Mouse (Mus musculus): ENCODE measurements around the gene Pced1a.

Gene Pced1a

DNA sequence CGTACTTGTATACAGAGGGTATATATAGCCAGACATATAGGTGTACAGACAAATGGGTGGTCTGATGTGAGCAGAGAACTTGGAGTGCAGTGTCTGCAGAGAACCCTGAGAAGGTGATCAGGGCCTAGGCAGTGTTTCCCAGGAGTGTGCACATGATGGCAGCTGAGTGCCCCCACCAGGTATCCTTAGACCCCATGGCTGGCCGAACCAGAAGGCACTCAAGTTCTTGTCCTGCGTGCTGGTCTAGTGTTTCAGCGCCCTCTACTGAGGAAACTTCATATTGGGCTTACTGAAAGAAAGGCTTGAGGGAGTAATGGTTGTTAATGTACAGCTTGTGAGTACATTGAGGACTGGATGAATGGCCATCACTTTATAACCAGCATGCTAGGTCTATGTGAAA, 8.7 kb upstream of the Pced1a start:
- peak; percentile 59 to 68 for DNase-seq

DNA sequence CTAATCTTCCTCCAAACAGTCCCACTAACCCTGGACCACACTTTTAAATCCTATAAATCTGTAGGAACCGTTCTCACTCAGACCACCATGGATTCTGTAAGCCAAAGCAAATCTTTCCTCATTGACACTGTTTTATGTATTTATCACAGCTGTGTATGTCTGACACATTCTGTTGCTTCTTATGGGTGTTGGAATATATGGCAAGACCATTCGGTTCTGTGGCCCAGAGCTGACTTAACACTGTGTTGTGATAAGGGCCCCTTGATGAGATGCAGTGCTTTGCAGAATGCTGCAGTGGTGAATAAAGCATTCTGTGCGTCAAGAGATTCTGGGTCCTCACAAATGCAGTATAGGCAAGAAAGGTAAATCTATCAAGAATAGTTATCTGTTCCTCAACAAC, 7.7 kb upstream of the Pced1a start:
- DNase-seq = no peak

DNA sequence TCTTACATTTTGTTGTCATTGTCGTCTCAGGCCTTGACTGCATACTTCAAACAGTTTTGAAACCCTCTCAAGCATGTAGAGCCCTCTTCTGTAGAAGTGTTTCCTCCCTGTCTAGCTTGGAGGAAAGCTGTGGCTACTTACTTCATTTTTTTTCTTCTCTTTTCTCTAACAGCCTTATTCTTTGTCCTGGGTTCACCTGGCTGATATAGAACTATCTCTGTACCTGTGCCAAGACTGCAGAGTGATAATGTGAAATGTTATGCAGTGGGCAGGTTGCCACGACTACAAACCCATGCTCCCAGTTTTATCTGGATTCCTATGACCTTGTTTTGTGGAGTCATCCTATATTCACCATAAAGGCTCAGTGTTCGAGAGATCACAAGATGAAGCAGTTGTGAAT, 6.0 kb upstream of the Pced1a start:
- no peak for DNase-seq

DNA sequence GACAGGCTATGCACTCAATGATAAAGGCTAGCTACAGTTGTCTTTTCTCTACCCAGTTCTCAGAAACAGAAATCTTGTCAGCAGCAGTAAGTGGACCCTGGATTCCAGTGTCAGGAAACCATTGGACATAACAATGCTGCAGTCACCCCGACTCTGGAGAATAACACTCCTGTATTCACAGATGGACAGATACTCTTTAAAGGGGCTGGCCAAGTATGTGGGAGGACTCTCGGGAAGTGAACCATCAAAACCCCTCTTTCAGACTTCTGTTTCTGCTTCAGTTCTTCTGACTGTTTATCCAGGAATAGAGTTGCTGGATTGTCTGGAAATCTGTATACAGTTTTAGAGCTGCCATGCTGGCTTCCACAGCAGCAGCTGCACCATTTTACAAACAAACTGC, 5.3 kb upstream of the Pced1a start:
- no peak for DNase-seq

DNA sequence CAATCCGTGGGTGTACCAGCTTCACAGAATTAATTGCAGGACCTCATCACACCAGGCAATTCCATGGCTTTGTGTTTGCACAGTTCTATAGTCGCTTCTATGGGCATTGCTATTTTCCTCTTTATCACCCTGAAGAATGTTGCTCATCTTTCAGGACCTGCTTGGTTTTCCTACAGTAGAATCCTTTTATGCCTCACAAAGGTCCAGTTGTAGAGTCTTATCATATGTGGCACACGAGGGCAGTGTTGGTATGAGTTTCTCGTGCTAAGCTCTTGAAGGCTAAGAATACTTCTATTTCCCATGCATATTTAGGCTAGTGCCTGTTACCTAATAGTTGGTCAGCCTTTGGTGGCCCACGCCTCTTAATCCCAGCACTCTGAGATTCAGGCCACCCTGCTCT, 611 bp upstream of the Pced1a start:
- peak in 1 of 2 experiments; percentile 20 for DNase-seq

DNA sequence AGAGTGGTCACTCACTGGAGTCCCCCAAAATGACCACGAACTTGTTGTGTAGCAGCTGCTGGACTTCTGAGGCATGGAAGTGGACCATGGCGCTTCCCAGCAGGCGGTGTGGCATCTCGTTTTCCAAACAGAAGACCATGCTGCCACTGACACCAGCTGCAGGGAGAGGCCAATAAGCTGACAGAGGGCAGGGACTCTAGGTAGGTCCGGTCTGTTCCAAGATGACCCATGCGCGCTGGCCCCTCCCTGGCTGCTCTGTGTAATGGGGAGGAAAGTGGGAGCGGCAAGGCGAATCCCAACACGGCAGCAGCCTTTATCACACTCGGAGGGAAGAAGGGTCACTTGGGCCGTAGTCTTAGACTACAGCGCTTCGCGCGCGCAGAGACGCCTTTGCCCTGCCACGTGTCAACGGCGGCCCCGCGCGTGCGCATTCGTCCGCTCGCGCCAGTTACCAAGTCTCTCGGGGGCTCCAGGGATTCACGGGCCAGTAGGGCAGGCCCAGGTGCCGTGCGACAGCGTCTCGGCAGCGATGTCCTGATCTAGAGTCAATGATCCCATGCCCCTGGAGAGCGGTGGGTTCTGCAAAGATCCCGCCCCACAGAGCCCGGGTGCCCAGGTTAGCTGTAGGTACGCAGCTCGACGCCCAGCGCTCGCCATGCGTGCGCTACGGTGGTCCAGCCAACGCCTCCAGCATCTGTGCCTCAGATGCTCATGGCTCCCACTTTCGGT, 940 bp downstream of the Pced1a start:
- DNase-seq = peak; percentile 76 to 87

DNA sequence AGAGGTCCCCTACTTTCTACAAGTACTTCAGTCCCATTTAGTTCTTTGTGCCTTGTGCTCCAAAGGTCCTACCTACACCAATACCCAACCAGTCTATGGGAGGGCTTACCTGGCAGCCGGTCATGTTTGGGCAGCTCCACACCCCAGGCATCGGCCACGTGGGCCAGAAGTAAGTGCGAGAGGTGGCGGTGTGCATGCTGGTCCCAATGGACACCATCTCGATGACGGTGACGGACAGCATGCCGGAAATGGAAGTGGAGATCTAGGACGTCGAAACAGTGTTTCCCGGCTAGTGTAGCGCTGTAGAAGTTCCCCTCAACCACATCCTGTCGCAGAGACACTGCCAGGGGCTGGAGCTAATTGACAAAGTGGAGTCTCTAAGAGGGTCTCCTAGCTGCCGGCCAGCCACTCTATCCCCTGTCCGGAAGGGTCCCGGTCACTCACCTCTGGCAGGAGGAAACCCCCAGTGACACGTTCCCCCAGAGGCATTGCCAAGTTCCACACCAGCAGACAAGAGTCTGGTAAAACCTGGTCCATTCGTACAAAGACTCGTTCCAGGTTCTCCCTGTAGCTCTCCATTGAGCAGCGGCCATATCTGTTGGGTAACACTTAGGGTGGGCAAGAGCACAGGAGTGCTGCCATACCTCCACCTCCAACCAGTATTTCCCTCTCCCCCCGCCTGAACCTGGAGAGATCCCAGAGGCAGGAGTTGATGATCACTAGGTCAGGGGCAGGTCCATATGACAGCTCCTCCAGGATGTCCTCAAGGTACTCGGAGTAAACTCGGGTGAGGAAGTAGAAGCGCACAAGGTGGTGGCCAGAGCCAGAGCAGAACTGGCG, 2.5 kb downstream of the Pced1a start:
- no peak for DNase-seq

DNA sequence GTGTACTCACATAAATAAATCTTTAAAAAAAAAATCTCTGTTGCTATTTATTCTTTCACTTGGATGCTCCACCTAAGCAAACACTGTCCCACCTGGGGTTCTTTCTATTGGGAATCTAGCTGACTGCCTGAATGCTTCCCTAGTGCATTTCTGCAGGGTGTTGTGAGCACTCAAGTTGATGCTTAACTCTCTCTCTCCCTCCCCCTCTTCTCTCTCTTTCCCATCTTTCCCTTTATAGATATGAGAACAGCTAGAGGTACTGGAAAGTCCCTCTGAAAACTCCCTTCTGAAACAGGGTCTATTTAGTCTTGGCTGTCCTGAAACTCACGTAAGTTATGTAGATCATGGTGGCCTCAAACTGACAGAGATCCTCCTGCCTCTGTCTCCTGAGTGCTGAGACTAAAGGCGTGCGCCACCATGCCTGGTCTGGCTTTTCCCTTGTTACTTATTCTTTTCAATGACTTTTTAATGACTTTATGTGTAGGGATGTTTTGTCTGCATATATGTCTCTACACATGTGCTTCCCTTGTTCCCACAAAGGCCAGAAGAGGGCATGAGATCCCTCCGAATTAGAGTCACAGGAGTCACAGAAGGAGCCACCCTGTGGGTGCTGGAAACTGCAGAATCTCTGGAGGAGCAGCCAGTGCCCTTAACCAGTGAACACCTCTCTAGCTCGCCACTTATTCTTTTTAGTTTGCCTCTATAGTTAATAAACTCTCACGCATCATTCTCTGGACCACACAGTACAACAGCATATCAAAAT, 10.2 kb downstream of the Pced1a start:
- DNase-seq = no peak

DNA sequence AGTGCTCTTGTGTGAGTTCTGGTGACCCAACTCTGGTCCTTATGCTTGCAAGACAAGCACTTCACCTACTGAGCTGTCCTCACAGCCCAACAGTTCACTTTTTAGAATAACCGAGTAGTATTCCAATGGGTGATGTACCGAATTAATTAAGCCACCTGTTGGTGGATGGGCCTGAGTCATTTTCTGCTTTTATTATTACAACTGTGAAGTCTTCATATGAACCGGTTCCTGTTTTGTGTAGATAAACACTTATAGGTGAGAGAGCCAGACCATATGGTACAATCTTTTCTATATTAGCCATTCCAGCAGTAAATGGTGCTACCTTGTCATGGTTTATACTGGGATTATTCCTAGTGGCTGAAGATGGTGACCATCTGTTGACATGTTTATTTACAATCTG, 11.7 kb downstream of the Pced1a start:
- no peak for DNase-seq

DNA sequence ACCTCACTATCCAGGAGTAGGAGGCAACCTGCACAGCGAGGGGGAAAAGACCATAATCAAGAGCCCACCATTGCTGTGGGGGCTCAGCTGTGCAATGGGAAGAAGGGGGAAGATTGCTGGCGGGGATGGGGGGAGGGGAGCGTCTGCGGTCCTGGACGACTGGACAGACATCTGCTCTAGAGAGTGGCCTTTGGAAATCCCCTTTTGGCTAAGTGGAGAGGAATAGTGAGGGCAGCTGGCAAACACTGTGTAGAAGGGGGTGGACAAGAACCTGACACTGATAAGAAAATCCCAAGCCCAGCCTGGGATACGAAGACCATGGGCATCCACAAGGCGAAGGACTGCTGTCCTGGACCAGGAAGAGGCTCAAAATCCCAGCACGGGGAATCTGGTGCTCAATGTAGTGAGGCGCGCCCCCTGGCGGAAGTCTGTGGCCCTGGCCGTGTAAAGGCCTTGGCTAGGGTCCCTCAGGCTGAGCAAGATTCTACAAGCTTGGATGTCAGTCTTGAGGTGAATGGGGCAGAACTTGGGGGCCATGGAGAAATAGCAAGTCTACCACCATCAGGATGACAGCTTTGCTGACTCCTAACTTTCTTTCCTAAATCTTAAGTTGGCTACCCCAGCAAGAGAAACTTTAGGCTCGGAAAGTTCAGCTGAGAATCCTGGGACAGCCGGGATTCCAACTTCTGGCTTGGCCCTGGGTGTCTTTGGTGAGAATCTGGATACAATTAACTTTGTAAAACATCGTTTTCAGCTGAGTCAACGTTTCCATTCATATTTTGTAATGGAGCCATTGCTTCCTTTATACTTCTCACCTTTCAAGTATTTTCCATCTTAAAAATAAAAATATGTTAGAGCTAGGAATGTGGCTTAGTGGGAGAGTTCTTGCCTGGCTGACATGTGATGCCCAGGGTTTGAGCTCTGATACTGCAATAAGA, 12.7 kb downstream of the Pced1a start:
- DNase-seq = peak; percentile 85 to 87

DNA sequence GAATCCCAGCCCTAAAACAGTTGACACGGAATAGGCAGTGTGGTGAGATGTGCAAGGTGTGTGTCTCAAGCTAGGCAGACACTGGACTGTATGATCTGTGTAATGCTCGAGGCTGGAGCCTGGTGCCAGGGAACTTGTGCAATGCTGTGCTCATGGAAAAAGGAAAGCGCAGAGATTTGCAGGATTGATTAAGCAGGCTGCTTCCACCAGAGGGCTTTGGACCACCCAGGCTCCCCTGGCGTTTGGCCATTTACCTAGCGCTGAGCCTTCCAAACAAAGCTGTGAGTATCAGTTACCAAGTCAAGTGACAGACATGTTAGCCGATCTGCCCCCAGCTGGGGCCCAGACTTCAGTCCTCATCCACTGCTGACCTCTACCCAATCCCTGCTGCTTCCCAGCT, 16.3 kb downstream of the Pced1a start:
- no peak for DNase-seq

DNA sequence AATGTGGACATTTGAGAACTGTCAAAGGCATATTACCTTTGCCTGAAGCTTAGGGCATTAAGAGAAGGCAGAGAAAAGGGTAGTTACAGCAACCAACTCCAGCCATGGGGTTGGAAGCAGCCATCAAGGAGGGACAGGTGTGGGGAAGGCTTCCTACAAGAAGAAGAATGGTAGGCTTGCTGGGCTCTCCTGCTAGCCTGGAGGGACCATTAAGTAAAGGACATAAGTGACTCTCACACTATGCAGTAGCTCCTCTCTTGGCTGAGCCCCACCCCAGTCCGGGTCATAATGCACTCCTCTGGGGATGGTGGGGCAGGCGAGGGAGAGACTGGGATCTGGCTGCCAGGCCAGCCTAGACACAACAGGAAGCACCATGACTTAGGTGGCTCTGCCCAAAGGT, 18.3 kb downstream of the Pced1a start, which contains the start of gene Tmem239:
Gene Tmem239 (plus strand): TSS at position 301 of the 400 bp plus-strand sequence.
- no peak for DNase-seq

DNA sequence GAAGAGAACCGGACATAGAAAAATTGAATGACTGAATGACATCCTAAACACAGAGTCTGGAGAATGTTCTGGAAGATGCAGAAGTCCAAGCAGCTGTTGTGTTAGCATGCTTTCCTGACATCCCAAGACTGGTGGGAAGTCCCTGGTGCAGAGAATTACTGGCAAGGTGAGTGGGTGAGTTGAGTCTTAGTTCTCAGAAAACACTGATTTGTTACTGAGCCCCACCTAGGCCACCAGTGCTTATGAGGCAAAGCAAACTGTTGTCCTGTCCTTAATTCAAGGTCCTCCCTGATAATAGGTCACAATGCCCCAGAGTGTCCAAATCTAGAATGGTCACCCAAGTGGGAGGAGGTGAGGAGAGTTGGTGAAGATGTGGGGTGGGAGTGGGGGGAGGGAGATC, 19.6 kb downstream of the Pced1a start, which contains the start of the genes Gm28372 and 1700020A23Rik:
Gene Gm28372 (plus strand): TSS at position 301 of the 400 bp plus-strand sequence.
Gene 1700020A23Rik (plus strand): TSS at position 321 of the 400 bp plus-strand sequence.
- no peak for DNase-seq

DNA sequence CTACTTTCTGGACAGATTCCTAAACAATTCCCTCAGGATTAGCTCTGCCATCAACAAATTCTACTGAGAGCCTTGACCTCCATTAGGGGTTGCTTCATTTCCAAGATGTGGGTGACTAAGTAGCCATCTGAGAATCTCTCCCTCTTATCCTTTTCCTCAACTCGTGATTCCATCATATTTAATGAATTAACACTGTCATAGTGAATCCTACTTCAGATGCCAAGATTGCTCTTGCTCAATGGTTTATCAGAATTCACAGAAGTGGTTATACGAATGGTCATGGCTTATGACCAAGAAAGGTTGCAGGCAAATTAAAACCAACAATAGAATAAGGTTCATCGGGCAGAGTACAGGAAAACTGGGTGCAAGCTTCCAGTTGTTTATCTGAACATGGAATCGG, 22.6 kb downstream of the Pced1a start:
- DNase-seq = no peak

DNA sequence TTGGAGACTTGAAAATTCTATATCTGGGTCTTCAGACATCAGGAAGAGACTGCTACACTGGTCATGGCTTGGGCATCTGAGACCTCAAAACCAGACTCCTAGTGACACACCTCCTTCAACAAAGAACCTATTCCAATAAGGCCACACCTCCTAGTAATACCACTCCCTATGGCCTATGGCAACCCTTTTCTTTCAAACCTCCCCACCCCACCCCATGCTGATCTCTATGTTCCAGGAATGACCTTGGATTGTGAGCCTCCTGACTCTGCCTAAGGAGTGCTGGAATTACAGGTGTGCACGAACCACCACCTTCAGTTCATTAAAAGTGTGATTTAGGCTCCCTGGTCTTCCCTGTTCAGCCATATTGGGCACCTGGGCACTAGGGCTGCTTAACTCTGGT, 24.5 kb downstream of the Pced1a start:
- DNase-seq = no peak

DNA sequence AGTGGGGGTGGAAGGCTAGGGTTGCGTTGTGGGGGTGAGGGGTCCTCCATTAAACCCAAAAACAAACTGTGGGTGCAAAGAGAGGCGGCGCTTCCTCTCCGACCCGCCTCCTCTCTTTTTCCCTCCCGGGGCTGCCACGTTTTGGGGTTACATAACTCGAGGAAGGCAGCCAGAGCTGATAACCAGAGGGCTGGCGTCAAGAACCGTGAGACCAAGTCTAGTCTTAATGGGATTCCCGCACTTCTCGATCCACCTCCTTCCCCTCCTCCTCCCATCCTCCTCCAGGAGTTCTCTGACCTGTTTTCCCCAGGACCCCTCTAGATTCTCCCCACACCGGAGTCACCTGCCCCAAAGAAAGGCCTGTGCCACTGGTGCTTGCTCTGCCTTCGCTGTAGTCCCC, 26.4 kb downstream of the Pced1a start:
- DNase-seq = peak in 1 of 2 experiments; percentile 16

DNA sequence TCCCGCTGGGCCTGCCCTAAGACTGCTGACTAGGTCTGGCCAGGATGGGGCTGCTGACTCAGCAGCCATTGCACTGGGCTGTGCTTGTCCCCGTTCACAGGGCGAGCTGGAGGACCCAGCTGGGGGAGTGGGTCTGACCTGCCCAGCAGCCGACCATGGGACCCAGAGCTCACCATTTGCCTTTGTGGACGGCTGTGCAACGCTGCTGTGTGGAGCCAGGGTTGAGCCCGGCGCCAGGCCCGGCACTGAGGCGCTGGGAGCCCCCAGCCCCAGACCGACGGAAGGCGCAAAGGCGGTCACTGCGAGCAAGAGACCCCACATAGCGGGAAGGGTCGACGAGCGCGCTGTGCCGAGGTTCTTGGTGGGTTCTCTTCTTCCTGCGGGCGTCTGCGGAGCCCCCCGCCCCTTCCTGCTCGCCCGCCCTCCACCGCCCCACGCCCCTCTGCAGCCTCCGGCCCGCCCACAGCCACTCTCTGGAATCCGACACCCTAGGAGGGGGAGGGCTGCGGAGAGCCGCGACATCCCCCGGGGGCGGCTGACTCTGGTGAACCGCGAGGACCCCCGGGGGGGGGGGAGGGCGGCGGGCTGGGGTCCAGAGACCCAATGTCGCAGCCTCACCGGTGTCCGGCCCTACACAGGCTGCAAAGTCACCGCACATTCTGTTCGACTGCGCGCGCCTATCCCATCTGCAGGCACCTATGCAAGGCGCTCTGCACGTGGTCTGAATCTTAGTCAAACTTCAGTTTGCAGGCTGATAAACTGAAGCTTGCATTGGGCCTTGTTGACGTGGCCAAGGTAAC, 27.1 kb downstream of the Pced1a start, which contains the start of gene Cpxm1:
Gene Cpxm1 (minus strand): TSS at position 389 of the 800 bp plus-strand sequence.
- peak in 1 of 2 experiments; percentile 26 for DNase-seq

DNA sequence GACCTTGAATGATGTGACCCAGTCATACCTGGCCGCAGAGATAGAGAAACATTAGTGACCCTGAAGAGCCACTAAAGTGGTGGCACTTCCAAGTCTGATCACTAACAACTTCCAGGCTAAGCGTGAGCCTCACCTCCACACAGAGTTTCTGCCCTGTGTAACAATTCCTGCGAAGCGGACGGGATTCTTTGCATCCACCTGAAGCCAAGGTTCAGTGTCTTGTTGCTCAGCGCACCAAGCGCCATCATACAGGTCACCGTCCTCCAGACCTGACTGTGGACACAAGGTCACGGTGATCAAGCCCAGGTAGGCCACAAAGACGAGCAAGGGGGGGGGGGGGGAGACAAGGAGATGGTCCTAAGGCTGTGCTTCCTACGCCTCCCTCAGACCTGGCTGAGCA, 28.8 kb downstream of the Pced1a start:
- no peak for DNase-seq

DNA sequence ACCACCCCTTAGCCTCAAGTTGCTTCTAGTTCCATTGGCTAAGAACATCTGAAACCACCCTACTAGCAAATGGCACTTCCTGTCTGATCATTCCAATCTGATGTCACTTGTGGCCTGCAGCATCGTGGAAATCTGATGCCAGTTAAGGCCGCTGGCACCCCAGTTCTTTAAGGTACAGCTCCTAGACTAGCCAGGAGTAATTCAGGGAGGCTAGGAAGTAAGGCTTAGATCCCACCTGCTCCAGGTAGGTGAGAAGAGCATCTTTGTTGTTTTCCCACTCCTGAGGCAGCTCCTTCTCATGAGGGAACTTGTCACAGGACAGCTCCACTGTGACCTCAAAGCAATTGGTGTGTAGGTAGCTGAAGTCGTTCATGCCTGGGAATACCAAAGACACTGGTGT, 31.7 kb downstream of the Pced1a start:
- DNase-seq = no peak

DNA sequence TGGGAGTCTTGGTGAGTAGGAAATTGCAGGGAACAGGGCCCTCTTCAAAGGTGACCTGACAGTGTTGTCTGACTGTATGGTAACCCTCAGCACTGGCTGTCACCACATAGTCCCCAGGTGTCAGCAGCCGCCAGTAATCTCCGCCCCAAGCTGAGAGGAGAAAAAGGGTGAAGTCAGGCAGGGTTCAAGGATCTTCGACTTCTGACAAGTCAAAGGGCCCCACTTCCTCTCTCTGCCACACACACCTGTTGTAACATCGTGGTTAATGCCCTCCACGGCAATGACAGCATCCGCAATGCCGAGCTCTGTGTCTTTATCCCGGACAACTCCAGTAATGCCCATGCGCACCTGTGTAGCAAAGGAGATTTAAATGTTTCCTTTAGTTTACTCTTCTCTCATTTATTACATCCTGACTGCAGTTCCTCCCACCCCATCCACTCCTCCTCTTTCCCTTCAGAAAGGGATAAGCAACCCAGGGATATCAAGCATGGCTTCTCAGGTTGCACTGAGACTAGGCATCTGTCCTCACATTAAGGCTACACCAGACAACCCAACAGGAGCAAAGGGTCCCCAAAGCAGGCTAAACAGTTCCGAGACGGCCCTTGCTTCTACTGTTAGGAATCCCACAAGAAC, 33.4 kb downstream of the Pced1a start:
- no peak for DNase-seq

DNA sequence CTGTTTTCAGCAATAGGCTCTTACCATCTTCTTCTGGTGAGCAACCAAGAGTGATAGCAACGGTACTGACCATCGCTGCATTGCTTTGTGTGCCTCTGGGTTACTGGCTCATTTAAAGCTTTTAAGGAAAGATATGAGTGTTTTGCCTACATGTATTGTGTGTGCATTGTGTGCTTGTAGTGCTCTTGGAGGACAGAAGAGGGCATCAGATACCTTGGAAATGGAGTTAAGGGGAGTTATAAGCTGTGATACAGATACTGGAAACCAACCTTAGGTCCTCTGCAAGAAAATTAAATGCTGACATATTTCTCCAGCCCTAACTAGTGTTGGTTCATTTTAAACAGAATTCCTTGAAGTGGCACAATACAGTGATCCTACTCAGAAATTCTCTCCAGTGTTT, 35.7 kb downstream of the Pced1a start:
- no peak for DNase-seq

All from cerebellum, adult 18-20 months (tissue).